In the genomic region with DNA sequence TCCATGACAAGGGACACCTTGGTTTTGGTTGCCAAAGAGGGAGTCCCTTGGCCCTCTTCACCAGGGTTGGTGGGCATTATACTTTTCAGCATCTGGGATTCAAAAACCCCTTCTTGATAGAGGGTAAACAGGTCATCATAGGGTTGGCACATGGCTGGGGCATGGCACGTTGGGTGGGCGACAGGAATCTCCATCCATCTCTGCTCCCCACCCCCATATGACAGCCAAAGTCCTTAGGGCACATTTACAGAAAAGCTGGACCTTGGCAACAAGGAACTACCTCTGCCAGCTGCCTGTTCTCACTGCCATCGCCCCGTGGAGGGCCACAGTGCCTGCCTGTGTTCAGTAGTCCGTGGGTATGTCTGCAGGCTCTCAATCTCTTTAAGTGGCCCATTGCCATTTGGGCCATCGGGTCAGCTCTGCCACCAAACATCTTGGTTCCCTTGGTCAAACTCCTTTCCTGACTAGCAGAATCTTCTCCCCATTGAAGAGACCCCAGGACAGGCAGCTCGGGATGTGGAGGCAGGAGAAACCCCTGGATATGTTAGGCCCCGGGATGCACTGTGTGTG, we compare ENCODE assay signal across 8 mouse cellular contexts. TPM values are rescaled to one million over a fixed set of nuclear protein-coding genes. Genes with fewer than 3 reads are reported as not detected.
DNase-seq lines count a peak whose midpoint lies in the region; ATAC-seq and TF ChIP-seq lines count a peak whose summit lies in the region.

No protein-coding gene starts in this region.

- peak overlapping the region; percentile 65; the same call in 1 of the 2 replicates for H3K9ac ChIP-seq in hindbrain, embryonic 11.5 days (ENCODE audit: low read depth, low read length)
- no peak overlapping the region for H3K9ac ChIP-seq in liver, embryonic 16.5 days (ENCODE audit: low read depth, low read length)

- H3K4me3 ChIP-seq in E14TG2a.4 (replicated peaks; ENCODE audit: low read length): peak overlapping the region; percentile 81
- peak overlapping the region; percentile 52 for H3K4me3 ChIP-seq in hindbrain, embryonic 11.5 days (ENCODE audit: low read depth, low read length)
- H3K4me3 ChIP-seq in liver, embryonic 16.5 days (ENCODE audit: low read depth, low read length): no peak overlapping the region

- H3K9me3 ChIP-seq in E14TG2a.4 (ENCODE audit: low read length): no peaks in the 10 kb centered on the region
- H3K9me3 ChIP-seq in hindbrain, embryonic 11.5 days (ENCODE audit: control insufficient read depth, low read length): no peaks in the 10 kb centered on the region
- no peaks in the 10 kb centered on the region for H3K9me3 ChIP-seq in liver, embryonic 16.5 days (replicated peaks; ENCODE audit: control insufficient read depth, low read length)

- H3K27me3 ChIP-seq in E14TG2a.4 (ENCODE audit: insufficient read depth, low read length): peaks cover 36% of the 10 kb centered on the region
- peaks cover 21% of the 10 kb centered on the region for H3K27me3 ChIP-seq in hindbrain, embryonic 11.5 days (ENCODE audit: control insufficient read depth, insufficient read depth, low read length)
- H3K27me3 ChIP-seq in liver, embryonic 16.5 days (ENCODE audit: control insufficient read depth, insufficient read depth, low read depth, low read length): peaks cover 23% of the 10 kb centered on the region

- H3K27ac ChIP-seq in hindbrain, embryonic 11.5 days (ENCODE audit: low read depth, low read length): no peak overlapping the region
- H3K27ac ChIP-seq in liver, embryonic 16.5 days (ENCODE audit: low read length): no peak overlapping the region

- no peak for TF ChIP-seq CTCF in E14TG2a.4 (conservative IDR thresholded peaks at IDR 0.05; ENCODE audit: low read length)

- 45% methylated on average over 8 of the region's 8 CpGs for WGBS in hindbrain, embryonic 11.5 days
- WGBS in liver, embryonic 16.5 days (ENCODE audit: insufficient replicate concordance): 45% methylated on average over 8 of the region's 8 CpGs

- H3K4me2 ChIP-seq in hindbrain, embryonic 11.5 days (replicated peaks; ENCODE audit: low read depth, low read length): peak overlapping the region; percentile 97
- H3K4me2 ChIP-seq in liver, embryonic 16.5 days (ENCODE audit: low read depth, low read length): peak overlapping the region; percentile 94; the same call in 1 of the 2 replicates

- peaks cover 85% of the 10 kb centered on the region for H3K4me1 ChIP-seq in E14TG2a.4 (replicated peaks; ENCODE audit: low read depth, low read length)
- peaks cover 14% of the 10 kb centered on the region for H3K4me1 ChIP-seq in hindbrain, embryonic 11.5 days (replicated peaks; ENCODE audit: control insufficient read depth, insufficient read depth, low read length)
- peaks cover 30% of the 10 kb centered on the region for H3K4me1 ChIP-seq in liver, embryonic 16.5 days (ENCODE audit: control insufficient read depth, low read depth, low read length)

- peak; percentile 61 for DNase-seq in cerebellum, adult 9-10 months
- DNase-seq in cerebellum, postnatal 25 days: no peak
- no peak for DNase-seq in hindbrain, embryonic 11.5 days (ENCODE audit: low spot score)
- DNase-seq in testis, postnatal 14 days (ENCODE audit: low spot score): no peak
- no peak for DNase-seq in layer of hippocampus, adult 8-10 months (ENCODE audit: low spot score in 2 of 2)

- no peak for ATAC-seq in hindbrain, embryonic 11.5 days (ENCODE audit: low FRiP score)
- no peak for ATAC-seq in liver, embryonic 16.5 days (ENCODE audit: low read depth)
- ATAC-seq in monocyte, adult 5-6 weeks (replicated peaks; ENCODE audit: insufficient number of reproducible peaks, low FRiP score, low TSS enrichment, poor library complexity, severe bottlenecking): no peak

- H3K36me3 ChIP-seq in E14TG2a.4 (ENCODE audit: insufficient read depth, low read length): no peaks in the 10 kb centered on the region
- no peaks in the 10 kb centered on the region for H3K36me3 ChIP-seq in hindbrain, embryonic 11.5 days (ENCODE audit: control insufficient read depth, insufficient read depth, low read length)
- no peaks in the 10 kb centered on the region for H3K36me3 ChIP-seq in liver, embryonic 16.5 days (ENCODE audit: control insufficient read depth, insufficient read depth)

RNA-seq across cellular contexts. Expression of a gene that starts 11.6 kb away (rescaled TPM):
- 3.5 TPM in 2 replicates for polyA plus RNA-seq in hindbrain, embryonic 11.5 days (2014; fragmentation: Nextera tagmentation; extraction: Ambion mirVana)
- polyA plus RNA-seq in liver, embryonic 16.5 days (2015; fragmentation: Nextera tagmentation; extraction: Ambion mirVana): 4.8 and 5.4 TPM in 2 replicates
- 4.7 to 5.8 TPM (median 5.0 TPM) in 3 replicates for total RNA-seq in monocyte, adult 5-6 weeks (2017)
- total RNA-seq in layer of hippocampus, adult 8-10 months (2022): 10 to 100 TPM; 75.7 to 83.2 (median 78.4) TPM

RNA-seq across cellular contexts. Expression of a gene that starts 41.3 kb away (rescaled TPM):
- 3.6 and 3.8 TPM in 2 replicates for polyA plus RNA-seq in hindbrain, embryonic 11.5 days (2014; fragmentation: Nextera tagmentation; extraction: Ambion mirVana)
- polyA plus RNA-seq in liver, embryonic 16.5 days (2015; fragmentation: Nextera tagmentation; extraction: Ambion mirVana): 1.0 and 1.1 TPM in 2 replicates
- total RNA-seq in monocyte, adult 5-6 weeks (2017): 16.8 to 18.8 TPM (median 18.0 TPM) in 3 replicates
- 10 to 100 TPM; 71.5 to 89.3 (median 79.6) TPM for total RNA-seq in layer of hippocampus, adult 8-10 months (2022)

RNA-seq across cellular contexts. Expression of a gene that starts 51.8 kb away (rescaled TPM):
- polyA plus RNA-seq in hindbrain, embryonic 11.5 days (2014; fragmentation: Nextera tagmentation; extraction: Ambion mirVana): 0.46 TPM in 1 of 2 replicates, not detected in the other
- not detected in 2 replicates for polyA plus RNA-seq in liver, embryonic 16.5 days (2015; fragmentation: Nextera tagmentation; extraction: Ambion mirVana)
- 0.29 to 0.39 TPM in 2 of 3 replicates, not detected in the other for total RNA-seq in monocyte, adult 5-6 weeks (2017)
- total RNA-seq in layer of hippocampus, adult 8-10 months (2022): under 1 TPM; 0.14 to 0.59 (median 0.34) TPM

Comparison
In these comparisons a context has a peak if more than half of its experiments do, and no peak if none do; other contexts are left out.
1. RNA of a gene that starts 11.6 kb away (total RNA-seq): 75.7 to 83.2 TPM in layer of hippocampus, adult 8-10 months; 4.7 to 5.8 TPM in monocyte, adult 5-6 weeks; every median in the first group is over 10 times any median in the second.